Mouse (Mus musculus): ENCODE results near the gene 4930556J24Rik. TPM values are rescaled to one million over a fixed set of nuclear protein-coding genes. Genes with fewer than 3 reads are reported as not detected.
"Not testable (repeated sequence)": the region's sequence is repeated elsewhere in the genome, so short reads cannot be mapped to it uniquely, and the experiment has no call there.

Gene 4930556J24Rik
- polyA plus RNA-seq, 1 experiment from 2014 or later = 0.17 TPM

- H3K9me3 ChIP-seq = no peaks in the 10 kb centered on the region
- 0 out of 2 replicates have a peak, but pooled peaks cover 8% of the 10 kb centered on the region for H3K27me3 ChIP-seq
- no peaks in the 10 kb centered on the region for H3K36me3 ChIP-seq
- H3K27ac ChIP-seq (replicated peaks) = peak within 1 kb of the TSS; percentile 77
- peaks cover 52% of the 10 kb centered on the region for H3K4me1 ChIP-seq (replicated peaks)
- H3K9ac ChIP-seq = peak within 1 kb of the TSS; percentile 82
- 1% methylated on average over 28 of the region's 28 CpGs for WGBS
- peak within 1 kb of the TSS; percentile 64 for H3K4me3 ChIP-seq
- H3K4me2 ChIP-seq = peak within 1 kb of the TSS; percentile 93
- ATAC-seq (ENCODE audit: low read depth) = peak; percentile 72
Measured at GRCm38 (mm10) chr11:3914109-3914840, 62.3 kb downstream of the 4930556J24Rik start, which contains the start of gene Slc35e4. Gene Slc35e4 (minus strand): TSS chr11:3914664.

- Histone ChIP-seq H3K27ac (replicated peaks) (peak overlapping the region; percentile 77), H3K4me3 (peak overlapping the region; percentile 64), H3K4me2 (peak overlapping the region; percentile 93), H3K4me1 (replicated peaks) (peaks cover 60% of the 10 kb centered on the region), H3K36me3 (no peaks in the 10 kb centered on the region), H3K9ac (peak overlapping the region; percentile 82), H3K9me3 (no peaks in the 10 kb centered on the region), H3K27me3 (0 out of 2 replicates have a peak, but pooled peaks cover 8% of the 10 kb centered on the region)
- WGBS = under 1% methylated on average over 65 of the region's 65 CpGs
- ATAC-seq (ENCODE audit: low read depth) = peak; percentile 90
Measured at GRCm38 (mm10) chr11:3913316-3914108, 63.1 kb downstream of the 4930556J24Rik start.

- Histone ChIP-seq H3K27ac (replicated peaks) (peak overlapping the region; percentile 77; the same call in 1 of the 2 replicates), H3K27me3 (0 out of 2 replicates have a peak, but pooled peaks cover 8% of the 10 kb centered on the region), H3K4me1 (replicated peaks) (peaks cover 66% of the 10 kb centered on the region), H3K4me2 (peak overlapping the region; percentile 93), H3K36me3 (no peaks in the 10 kb centered on the region), H3K9ac (peak overlapping the region; percentile 82), H3K9me3 (no peaks in the 10 kb centered on the region), H3K4me3 (peak overlapping the region; percentile 64)
- ATAC-seq (ENCODE audit: low read depth) = peak; percentile 38
- 2% methylated on average over 16 of the region's 16 CpGs for WGBS
Measured at GRCm38 (mm10) chr11:3912875-3913271, 63.7 kb downstream of the 4930556J24Rik start.

GRCm38 (mm10) chr11:3912100-3912874 is 64.3 kb downstream of the 4930556J24Rik start:
- Histone ChIP-seq H3K4me2 (peak overlapping the region; percentile 93), H3K36me3 (no peaks in the 10 kb centered on the region), H3K27me3 (0 out of 2 replicates have a peak, but pooled peaks cover 8% of the 10 kb centered on the region), H3K27ac (replicated peaks) (peak overlapping the region; percentile 38; the same call in 1 of the 2 replicates), H3K4me1 (replicated peaks) (peaks cover 69% of the 10 kb centered on the region), H3K4me3 (peak overlapping the region; percentile 64), H3K9me3 (no peaks in the 10 kb centered on the region), H3K9ac (peak overlapping the region; percentile 82)
- WGBS = 14% methylated on average over 19 of the region's 19 CpGs
- ATAC-seq (ENCODE audit: low read depth) = no peak

GRCm38 (mm10) chr11:3911440-3911839 is 65.1 kb downstream of the 4930556J24Rik start:
- not testable (repeated sequence) for H3K27ac ChIP-seq (replicated peaks); H3K27me3 ChIP-seq; H3K36me3 ChIP-seq; ATAC-seq (ENCODE audit: low read depth); H3K9me3 ChIP-seq
- Histone ChIP-seq H3K4me2 (peak overlapping the region; percentile 93), H3K4me1 (replicated peaks) (peaks cover 69% of the 10 kb centered on the region), H3K4me3 (peak overlapping the region; percentile 64; the same call in 1 of the 2 replicates), H3K9ac (peak overlapping the region; percentile 49; the same call in 1 of the 2 replicates)
- whole genome bisulfite sequencing = 91% methylated on average over 6 of the region's 6 CpGs

- peak overlapping the region; percentile 64 for H3K4me3 ChIP-seq
- 0 out of 2 replicates have a peak, but pooled peaks cover 8% of the 10 kb centered on the region for H3K27me3 ChIP-seq
- peaks cover 69% of the 10 kb centered on the region for H3K4me1 ChIP-seq (replicated peaks)
- 69% methylated on average over 5 of the region's 5 CpGs for WGBS
- no peak for ATAC-seq (ENCODE audit: low read depth)
- no peaks in the 10 kb centered on the region for H3K9me3 ChIP-seq
- 0 out of 2 replicates have a peak, but pooled peaks cover 10% of the 10 kb centered on the region for H3K36me3 ChIP-seq
- H3K9ac ChIP-seq = peak overlapping the region; percentile 49
- H3K27ac ChIP-seq (replicated peaks) = no peak overlapping the region
- H3K4me2 ChIP-seq = peak overlapping the region; percentile 93
Measured at GRCm38 (mm10) chr11:3910513-3911310, 65.9 kb downstream of the 4930556J24Rik start.

- Histone ChIP-seq H3K4me3 (no peak overlapping the region), H3K4me2 (peak overlapping the region; percentile 20; the same call in 1 of the 2 replicates), H3K4me1 (replicated peaks) (peaks cover 64% of the 10 kb centered on the region), H3K27ac (replicated peaks) (no peak overlapping the region), H3K27me3 (0 out of 2 replicates have a peak, but pooled peaks cover 8% of the 10 kb centered on the region), H3K9ac (0 out of 2 replicates have a peak overlapping the region, but pooled peaks have one; percentile 43), H3K9me3 (no peaks in the 10 kb centered on the region), H3K36me3 (peaks cover 20% of the 10 kb centered on the region; the same call in 1 of the 2 replicates)
- ATAC-seq (ENCODE audit: low read depth) = no peak
- 86% methylated on average over 4 of the region's 4 CpGs for WGBS
Measured at GRCm38 (mm10) chr11:3909236-3909635, 67.3 kb downstream of the 4930556J24Rik start.

- Histone ChIP-seq H3K36me3 (peaks cover 22% of the 10 kb centered on the region; the same call in 1 of the 2 replicates), H3K4me1 (replicated peaks) (peaks cover 29% of the 10 kb centered on the region), H3K9ac (no peak overlapping the region), H3K4me3 (no peak overlapping the region), H3K9me3 (no peaks in the 10 kb centered on the region), H3K27ac (replicated peaks) (no peak overlapping the region), H3K27me3 (no peaks in the 10 kb centered on the region), H3K4me2 (no peak overlapping the region)
- ATAC-seq (ENCODE audit: low read depth) = no peak
- 89% methylated on average over 1 of the region's 1 CpGs for WGBS
Measured at GRCm38 (mm10) chr11:3905446-3905845, 71.1 kb downstream of the 4930556J24Rik start.

- H3K4me3 ChIP-seq = no peak overlapping the region
- H3K9ac ChIP-seq = no peak overlapping the region
- H3K9me3 ChIP-seq = no peaks in the 10 kb centered on the region
- H3K4me2 ChIP-seq = no peak overlapping the region
- H3K27ac ChIP-seq (replicated peaks) = no peak overlapping the region
- ATAC-seq (ENCODE audit: low read depth) = no peak
- peaks cover 22% of the 10 kb centered on the region; the same call in 1 of the 2 replicates for H3K36me3 ChIP-seq
- H3K4me1 ChIP-seq (replicated peaks) = peaks cover 21% of the 10 kb centered on the region
- 87% methylated on average over 6 of the region's 6 CpGs for WGBS
- H3K27me3 ChIP-seq = no peaks in the 10 kb centered on the region
Measured at GRCm38 (mm10) chr11:3904673-3905072, 71.9 kb downstream of the 4930556J24Rik start.

- no peak overlapping the region for H3K4me2 ChIP-seq
- ATAC-seq (ENCODE audit: low read depth) = no peak
- 72% methylated on average over 5 of the region's 5 CpGs for WGBS
Measured at GRCm38 (mm10) chr11:3903046-3903445, 73.5 kb downstream of the 4930556J24Rik start.

More at GRCm38 (mm10) chr11:3903046-3903445, 73.5 kb downstream of the 4930556J24Rik start:
- Histone ChIP-seq H3K4me1 (replicated peaks) (peaks cover 8% of the 10 kb centered on the region; the same call in 1 of the 2 replicates), H3K4me3 (no peak overlapping the region), H3K27ac (replicated peaks) (no peak overlapping the region), H3K9ac (no peak overlapping the region), H3K27me3 (no peaks in the 10 kb centered on the region), H3K9me3 (no peaks in the 10 kb centered on the region), H3K36me3 (peaks cover 35% of the 10 kb centered on the region)

All from neural tube, embryonic 13.5 days (tissue).